Mouse (Mus musculus) large intestine, adult 2 months (tissue): ENCODE data around the gene Cyb5b. TPM values are rescaled to one million over a fixed set of nuclear protein-coding genes. Genes with fewer than 3 reads are reported as not detected.
"Not testable (repeated sequence)": the region's sequence is repeated elsewhere in the genome, so short reads cannot be mapped to it uniquely, and the experiment has no call there.

Experiments
- DNase-seq: peaks from one replicate; pipeline ENCODE4 v3.0.0-alpha.2; 2012; ENCODE audit warnings: low read depth, low spot score
- WGBS: fragments of 180-500 bp; shearing (Covaris S2); methylation state at CpG from one replicate; pipeline ENCODE4 v1.1.7; 2018; 5-methylcytosine and 5-hydroxymethylcytosine counted together
- polyA plus RNA-seq: library from polyadenylated mRNA; depleted of rRNA; stranded (reverse); fragments of >200 nt; gene quantifications from 2 replicates; pipeline ENCODE4 v1.2.3, GENCODE M21; 2012; rRNA removed

Gene Cyb5b
- polyA plus RNA-seq, 1 experiment = 107 TPM

GRCm38 (mm10) chr8:107217230-107217629 is 66.8 kb downstream of the Cyb5b start:
- DNase-seq = not testable (repeated sequence)
- WGBS = 36% methylated on average over 7 of the region's 7 CpGs

DNA sequence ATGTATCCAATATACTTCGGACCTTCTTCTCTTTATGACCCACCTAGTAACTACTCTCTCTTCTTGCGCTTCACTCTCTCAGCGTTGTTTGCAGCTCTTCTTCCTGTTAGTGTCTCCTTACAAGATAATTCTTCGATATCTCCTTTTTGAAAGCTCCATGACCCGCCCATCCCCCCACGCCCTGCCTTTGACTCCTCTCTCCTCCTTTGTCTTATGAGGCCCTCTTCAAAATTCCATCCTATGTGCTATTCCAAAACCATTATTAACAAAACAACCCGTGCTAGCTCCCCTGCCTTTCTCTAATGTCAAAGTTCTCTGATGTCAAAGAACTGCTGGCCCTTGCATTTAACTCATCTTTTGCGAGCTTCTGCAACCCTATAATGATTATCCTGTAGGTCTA is 67.7 kb downstream of the Cyb5b start:
- 90% methylated on average over 8 of the region's 8 CpGs for WGBS
- DNase-seq = no peak

DNA sequence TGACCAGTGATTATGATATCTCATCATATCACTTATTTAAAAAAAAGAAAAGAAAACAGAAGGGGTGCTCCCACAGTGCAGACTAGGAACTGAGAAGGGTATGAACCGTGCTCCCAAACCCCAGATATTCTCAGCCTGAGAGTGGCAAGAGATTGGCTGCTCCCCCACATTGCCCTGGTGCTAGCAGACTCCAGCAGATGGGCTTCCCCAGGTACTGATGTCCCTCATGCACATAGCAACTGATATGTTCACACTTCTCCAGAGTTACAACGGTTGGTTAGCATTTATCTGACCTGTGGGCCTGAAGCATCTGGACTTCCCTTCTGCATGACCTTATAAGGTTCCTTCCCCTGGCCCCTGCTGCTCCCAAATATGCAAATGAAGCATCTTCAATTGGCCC is 68.6 kb downstream of the Cyb5b start:
- no peak for DNase-seq
- 85% methylated on average over 2 of the region's 2 CpGs for WGBS

- no peak for DNase-seq
- WGBS = 43% methylated on average over 8 of the region's 8 CpGs
Measured at GRCm38 (mm10) chr8:107221924-107222851, 71.7 kb downstream of the Cyb5b start.

DNA sequence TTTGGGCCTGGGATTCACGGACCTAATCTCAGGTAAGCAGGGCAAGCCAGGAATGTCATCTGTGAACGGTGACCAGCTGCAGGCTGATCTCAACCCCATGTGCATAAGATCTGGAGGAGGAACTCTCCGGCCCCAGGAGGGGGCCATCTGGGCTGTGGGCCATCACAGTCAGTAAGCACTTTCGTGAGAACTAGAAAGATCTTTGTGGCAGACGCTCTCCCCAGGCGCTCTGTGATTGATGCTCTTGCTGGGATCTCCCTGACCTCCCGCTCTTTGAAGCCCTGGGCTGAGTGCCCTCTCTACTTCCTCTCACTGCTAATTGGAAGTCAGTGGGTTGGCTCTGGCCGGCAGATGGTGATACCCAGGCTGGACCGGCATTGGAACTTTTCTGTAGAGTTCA is 75.7 kb downstream of the Cyb5b start:
- WGBS = 65% methylated on average over 9 of the region's 9 CpGs
- no peak for DNase-seq

- WGBS = 68% methylated on average over 11 of the region's 11 CpGs
Measured at GRCm38 (mm10) chr8:107227011-107227626, 76.7 kb downstream of the Cyb5b start.

DNA sequence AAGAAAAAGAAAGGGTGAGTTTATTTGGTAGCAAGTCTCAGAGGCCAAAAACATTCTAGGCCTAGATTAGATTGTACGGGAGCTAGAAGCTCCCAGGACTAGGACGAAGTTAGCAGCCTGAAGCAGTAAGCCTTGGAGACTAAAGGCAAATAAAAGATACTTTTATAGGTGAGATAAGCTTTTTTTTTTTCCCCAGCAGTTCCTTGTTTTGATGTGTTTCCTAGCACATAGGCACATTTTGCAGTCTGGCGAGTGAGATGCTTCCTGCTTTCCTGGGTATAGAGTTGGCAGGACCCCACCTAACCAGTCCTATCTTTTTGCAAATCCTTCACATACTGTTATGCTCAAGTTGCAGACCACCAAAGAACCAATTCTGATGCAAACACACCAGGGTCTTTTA is 82.8 kb downstream of the Cyb5b start:
- peak; percentile 25 for DNase-seq
- 46% methylated on average over 3 of the region's 3 CpGs for WGBS

More at GRCm38 (mm10) chr8:107227011-107227626, 76.7 kb downstream of the Cyb5b start:
- no peak for DNase-seq

DNA sequence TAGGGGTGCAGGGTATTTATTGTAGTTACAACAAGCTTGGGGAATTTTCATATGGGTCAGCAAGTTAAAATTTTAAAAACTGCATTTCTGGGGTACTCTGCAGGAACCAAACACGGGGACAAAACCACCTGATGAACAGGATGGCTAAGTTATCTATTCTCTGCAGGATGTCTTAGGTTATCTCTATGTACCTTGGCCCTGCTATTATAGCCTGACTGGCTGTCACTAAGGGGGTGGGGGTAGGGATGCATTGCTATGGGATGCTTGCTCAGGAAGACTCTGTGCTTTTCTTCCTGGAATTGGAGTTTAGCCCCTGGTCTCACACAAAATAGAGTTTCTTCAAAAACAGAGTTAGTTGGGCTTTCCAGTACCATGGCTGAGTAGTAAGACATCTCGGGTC is 83.3 kb downstream of the Cyb5b start:
- 67% methylated on average over 2 of the region's 2 CpGs for WGBS
- no peak for DNase-seq

Other genes with a start within 250 kb of the Cyb5b start
- 2.2 and 3.9 TPM in 2 replicates for gene Sntb2, start 214.9 kb upstream of the Cyb5b start, polyA plus RNA-seq
- 24.0 and 25.8 TPM in 2 replicates for gene Vps4a, start 119.4 kb upstream of the Cyb5b start, polyA plus RNA-seq
- 18.0 and 21.9 TPM in 2 replicates for gene Pdf, start 102.0 kb upstream of the Cyb5b start, polyA plus RNA-seq
- gene Cog8, start 94.0 kb upstream of the Cyb5b start, polyA plus RNA-seq = 28.5 and 33.1 TPM in 2 replicates
- 28.4 and 31.3 TPM in 2 replicates for gene Nip7, start 93.8 kb upstream of the Cyb5b start, polyA plus RNA-seq
- 7.5 and 18.0 TPM in 2 replicates for gene Tmed6, start 85.0 kb upstream of the Cyb5b start, polyA plus RNA-seq
- gene Terf2, start 54.1 kb upstream of the Cyb5b start, polyA plus RNA-seq = 7.6 and 9.6 TPM in 2 replicates
- gene Nfat5, start 142.8 kb downstream of the Cyb5b start, polyA plus RNA-seq = 5.8 and 13.8 TPM in 2 replicates